8 mouse cellular contexts compared by ENCODE assay signal in genomic region chr4:136637563-136638229, GRCm38 (mm10). TPM values are rescaled to one million over a fixed set of nuclear protein-coding genes. Genes with fewer than 3 reads are reported as not detected.
DNase-seq lines count a peak whose midpoint lies in the region; ATAC-seq lines count a peak whose summit lies in the region.

No protein-coding gene starts in this region.

- H3K4me3 ChIP-seq in kidney, embryonic 15.5 days (replicated peaks) = peak overlapping the region; percentile 48
- peak overlapping the region; percentile 46 for H3K4me3 ChIP-seq in forebrain, embryonic 14.5 days (ENCODE audit: low read depth, low read length)
- H3K4me3 ChIP-seq in liver, embryonic 15.5 days (replicated peaks) = peak overlapping the region; percentile 33

- peak overlapping the region; percentile 34 for H3K9ac ChIP-seq in kidney, embryonic 15.5 days
- H3K9ac ChIP-seq in forebrain, embryonic 14.5 days (ENCODE audit: low read length) = peak overlapping the region; percentile 67
- H3K9ac ChIP-seq in liver, embryonic 15.5 days = no peak overlapping the region

- peak; percentile 46 for ATAC-seq in kidney, embryonic 15.5 days (replicated peaks; ENCODE audit: low FRiP score)
- peak; percentile 67 for ATAC-seq in forebrain, embryonic 14.5 days
- no peak for ATAC-seq in liver, embryonic 15.5 days (ENCODE audit: insufficient read depth)

- peaks cover 45% of the 10 kb centered on the region for H3K27me3 ChIP-seq in kidney, embryonic 15.5 days
- H3K27me3 ChIP-seq in forebrain, embryonic 14.5 days (replicated peaks; ENCODE audit: control insufficient read depth, insufficient read depth, low read length) = peaks cover 27% of the 10 kb centered on the region
- peaks cover 36% of the 10 kb centered on the region for H3K27me3 ChIP-seq in liver, embryonic 15.5 days

- peak overlapping the region; percentile 79 for H3K4me2 ChIP-seq in kidney, embryonic 15.5 days
- H3K4me2 ChIP-seq in forebrain, embryonic 14.5 days (ENCODE audit: low read length) = peak overlapping the region; percentile 79
- H3K4me2 ChIP-seq in liver, embryonic 15.5 days = peak overlapping the region; percentile 57

- DNase-seq in kidney, adult 11 months = no peak
- peak; percentile 81 for DNase-seq in brain, embryonic 18.5 days (ENCODE audit: low read depth, low spot score)
- peak; percentile 89 for DNase-seq in forebrain, embryonic 14.5 days (ENCODE audit: low spot score)
- peak; percentile 63 to 77 for DNase-seq in kidney, postnatal 4 days
- peak; percentile 84 for DNase-seq in right cerebral cortex, postnatal 4 days
- DNase-seq in spleen, adult 18-20 months = no peak

- WGBS in kidney, embryonic 15.5 days = 2% methylated on average over 76 of the region's 76 CpGs
- 3% methylated on average over 76 of the region's 76 CpGs for WGBS in forebrain, embryonic 14.5 days
- WGBS in liver, embryonic 15.5 days (ENCODE audit: insufficient replicate concordance) = 3% methylated on average over 76 of the region's 76 CpGs

- no peaks in the 10 kb centered on the region for H3K9me3 ChIP-seq in kidney, embryonic 15.5 days (replicated peaks)
- no peaks in the 10 kb centered on the region for H3K9me3 ChIP-seq in forebrain, embryonic 14.5 days (replicated peaks; ENCODE audit: control insufficient read depth, low read length)
- H3K9me3 ChIP-seq in liver, embryonic 15.5 days (replicated peaks) = no peaks in the 10 kb centered on the region

- H3K27ac ChIP-seq in kidney, embryonic 15.5 days = no peak overlapping the region
- H3K27ac ChIP-seq in forebrain, embryonic 14.5 days (ENCODE audit: low read depth, low read length) = no peak overlapping the region
- H3K27ac ChIP-seq in liver, embryonic 15.5 days (replicated peaks) = no peak overlapping the region

- peaks cover 24% of the 10 kb centered on the region for H3K4me1 ChIP-seq in kidney, embryonic 15.5 days
- peaks cover 3% of the 10 kb centered on the region for H3K4me1 ChIP-seq in forebrain, embryonic 14.5 days (ENCODE audit: control insufficient read depth, insufficient read depth, low read length)
- peaks cover 10% of the 10 kb centered on the region for H3K4me1 ChIP-seq in liver, embryonic 15.5 days (replicated peaks)

- no peaks in the 10 kb centered on the region for H3K36me3 ChIP-seq in kidney, embryonic 15.5 days
- H3K36me3 ChIP-seq in forebrain, embryonic 14.5 days (ENCODE audit: control insufficient read depth, insufficient read depth, low read length) = no peaks in the 10 kb centered on the region
- no peaks in the 10 kb centered on the region for H3K36me3 ChIP-seq in liver, embryonic 15.5 days (replicated peaks)

RNA-seq across cellular contexts. Expression of gene Lactbl1, which starts 15.3 kb away (rescaled TPM):
- not detected in 2 replicates for polyA plus RNA-seq in kidney, embryonic 15.5 days (2015; fragmentation: Nextera tagmentation; extraction: Ambion mirVana)
- polyA plus RNA-seq in forebrain, embryonic 14.5 days (2014; fragmentation: Nextera tagmentation; extraction: Ambion mirVana) = 0.10 TPM in 1 of 2 replicates, not detected in the other
- polyA plus RNA-seq in liver, embryonic 15.5 days (2015; fragmentation: Nextera tagmentation; extraction: Ambion mirVana) = not detected in 2 replicates

RNA-seq across cellular contexts. Expression of gene Tex46, which starts 27.5 kb away (rescaled TPM):
- polyA plus RNA-seq in kidney, embryonic 15.5 days (2015; fragmentation: Nextera tagmentation; extraction: Ambion mirVana) = not detected in 2 replicates
- polyA plus RNA-seq in forebrain, embryonic 14.5 days (2014; fragmentation: Nextera tagmentation; extraction: Ambion mirVana) = not detected in 2 replicates
- polyA plus RNA-seq in liver, embryonic 15.5 days (2015; fragmentation: Nextera tagmentation; extraction: Ambion mirVana) = not detected in 2 replicates

RNA-seq across cellular contexts. Expression of gene Kdm1a, which starts 35.2 kb away (rescaled TPM):
- polyA plus RNA-seq in kidney, embryonic 15.5 days (2015; fragmentation: Nextera tagmentation; extraction: Ambion mirVana) = 39.9 and 43.7 TPM in 2 replicates
- polyA plus RNA-seq in forebrain, embryonic 14.5 days (2014; fragmentation: Nextera tagmentation; extraction: Ambion mirVana) = 103 TPM in 2 replicates
- 9.5 and 9.7 TPM in 2 replicates for polyA plus RNA-seq in liver, embryonic 15.5 days (2015; fragmentation: Nextera tagmentation; extraction: Ambion mirVana)

Comparison
In these comparisons a context has a peak if more than half of its experiments do, and no peak if none do; other contexts are left out.
1. DNase-seq: peak in brain, embryonic 18.5 days (single experiment), forebrain, embryonic 14.5 days (single experiment), kidney, postnatal 4 days (2 of 2) and right cerebral cortex, postnatal 4 days (single experiment); none in kidney, adult 11 months (single experiment) and spleen, adult 18-20 months (0 of 2).
2. Peak in every context shown above with its lines, with median percentiles within 50 percentile points of each other: H3K4me2 ChIP-seq and H3K4me3 ChIP-seq.